In genomic region chr2:166163917-166164316, GRCm38 (mm10) we compare ENCODE assay signal across 16 mouse cellular contexts.
"Had no signal": no experiment of that assay in that cellular context is flagged by ENCODE, and none has a peak within 500 bp of the region (broad histone marks: within the 10 kb centered on the region; RNA-seq: fewer than 3 reads in every experiment).

No protein-coding gene starts in this region.

- H3K9ac ChIP-seq: liver, embryonic 14.5 days; liver, postnatal 0 days; lung, embryonic 14.5 days; midbrain, embryonic 13.5 days had no signal

- ATAC-seq: inflammation-experienced regulatory T-cells, adult 6 months; intestine, embryonic 16.5 days; liver, postnatal 0 days; lung, postnatal 0 days; midbrain, embryonic 13.5 days had no signal

- H3K4me3 ChIP-seq: midbrain, embryonic 13.5 days had no signal

- DNase-seq: kidney, adult 18-20 months; kidney, adult 9 months; kidney, postnatal 14 days; kidney, postnatal 4 days; left cerebral cortex, postnatal 4 days; liver, postnatal 0 days; right cerebral cortex, postnatal 4 days; thymus, postnatal 25 days had no signal

- H3K4me2 ChIP-seq: liver, embryonic 11.5 days; lung, embryonic 14.5 days; midbrain, embryonic 13.5 days had no signal

- H3K27ac ChIP-seq: liver, embryonic 14.5 days; macrophage; midbrain, embryonic 13.5 days had no signal

- H3K9me3 ChIP-seq: midbrain, embryonic 13.5 days had no signal

- H3K36me3 ChIP-seq: midbrain, embryonic 13.5 days had no signal
